Mouse (Mus musculus) liver, embryonic 14.5 days (tissue): ENCODE measurements around the gene Acvr1.

Experiments used
- CTCF ChIP-seq: IDR thresholded peaks from 2 replicates; pipeline ENCODE4 v1.5.1; 2016; ENCODE audit warnings: antibody characterized with exemption, low read depth, control low read depth
- EP300 ChIP-seq: IDR thresholded peaks from 2 replicates; pipeline ENCODE4 v1.6.1; 2016; ENCODE audit warnings: antibody characterized with exemption, low read depth

- TF ChIP-seq CTCF, result no peak
- no peak for TF ChIP-seq EP300
Observed at GRCm38 (mm10) chr2:58538196-58538595, 28.8 kb downstream of the Acvr1 start.
